Mouse (Mus musculus) liver, embryonic 14.5 days (tissue): Measurements from ENCODE around the gene Ppt2. TPM values are rescaled to one million over a fixed set of nuclear protein-coding genes. Genes with fewer than 3 reads are reported as not detected.

Experiments
- ATAC-seq: fragments of 200-750 bp; cut with Nextera tagmentation; 2 replicates; pipeline ENCODE4 v1.8.0; 2017; ENCODE audit warnings: moderate number of reproducible peaks, mild to moderate bottlenecking, moderate library complexity; ENCODE audit not compliant: insufficient read depth
- DNase-seq, 3 experiments: peaks; one replicate each; pipeline ENCODE4 v3.0.0-alpha.2; 2012 to 2013; ENCODE audit warnings: low read depth in 3 of 3, low spot score in 3 of 3
- H3K27ac ChIP-seq: fragments of 300-500 bp; sonication (generic); 2 replicates; pipeline ENCODE4 v1.5.1; 2014; ENCODE audit warnings: moderate library complexity, mild to moderate bottlenecking, control low read depth, inconsistent platforms
- H3K27me3 ChIP-seq: fragments of 300-500 bp; sonication (generic); 2 replicates; pipeline ENCODE4 v1.6.1; 2014; ENCODE audit warnings: mild to moderate bottlenecking, low read length, moderate library complexity; ENCODE audit not compliant: control insufficient read depth, insufficient read depth
- H3K36me3 ChIP-seq: fragments of 300-500 bp; sonication (generic); replicated peaks from 2 replicates; pipeline ENCODE4 v1.6.1; 2014; ENCODE audit warnings: low read depth; ENCODE audit not compliant: control insufficient read depth, insufficient read depth
- H3K4me1 ChIP-seq, 2 experiments: fragments of 200-500 bp in 1 of 2; fragments of 300-500 bp in 1 of 2; sonication (generic) in 1 of 2; replicated peaks; 2 replicates each; pipeline ENCODE4 v1.6.1; 2012 to 2014; ENCODE audit warnings: antibody characterized with exemption in 1 of 2, inconsistent platforms in 1 of 2, low read length in 1 of 2; ENCODE audit not compliant: control insufficient read depth in 2 of 2, insufficient read depth in 2 of 2
- H3K4me2 ChIP-seq: fragments of 300-500 bp; sonication (generic); 2 replicates; pipeline ENCODE4 v1.6.1; 2014; ENCODE audit warnings: low read depth, mild to moderate bottlenecking, control low read depth, moderate library complexity
- H3K4me3 ChIP-seq, 2 experiments: fragments of 200-500 bp in 1 of 2; fragments of 300-500 bp in 1 of 2; sonication (generic) in 1 of 2; 2 replicates each; pipeline ENCODE4 v1.5.1; 2012 to 2014; ENCODE audit warnings: low read depth in 2 of 2, low read length in 2 of 2, mild to moderate bottlenecking in 2 of 2, control low read depth in 1 of 2, inconsistent platforms in 1 of 2, moderate library complexity in 1 of 2; ENCODE audit not compliant: insufficient read depth in 1 of 2
- H3K9ac ChIP-seq: fragments of 300-500 bp; sonication (generic); replicated peaks from 2 replicates; pipeline ENCODE4 v1.6.1; 2014; ENCODE audit warnings: mild to moderate bottlenecking, control low read depth, moderate library complexity
- H3K9me3 ChIP-seq: fragments of 300-500 bp; sonication (generic); 2 replicates; pipeline ENCODE4 v1.6.1; 2016; ENCODE audit warnings: low read length, mixed read lengths; ENCODE audit not compliant: control insufficient read depth
- CTCF ChIP-seq: IDR thresholded peaks from 2 replicates; pipeline ENCODE4 v1.5.1; 2016; ENCODE audit warnings: antibody characterized with exemption, low read depth, control low read depth
- EP300 ChIP-seq: IDR thresholded peaks from 2 replicates; pipeline ENCODE4 v1.6.1; 2016; ENCODE audit warnings: antibody characterized with exemption, low read depth
- WGBS: fragments of 180-500 bp; shearing (Covaris S2); extraction: QIAGEN DNeasy Blood & Tissue Kit; methylation state at CpG from one replicate; pipeline ENCODE4 v1.1.7; 2014; ENCODE audit not compliant: insufficient replicate concordance; 5-methylcytosine and 5-hydroxymethylcytosine counted together
- polyA plus RNA-seq, 2 experiments: library from polyadenylated mRNA; depleted of rRNA in 1 of 2; stranded (reverse) in 1 of 2; unstranded in 1 of 2; fragments of >200 nt; fragmentation: Nextera tagmentation in 1 of 2; extraction: Ambion mirVana in 1 of 2; gene quantifications; 2 replicates each; pipeline versions ENCODE4 v1.2.1 to v1.2.3; 2012 to 2014

Gene Ppt2
- polyA plus RNA-seq, 2 experiments, result 10.4 to 10.5 TPM

DNA sequence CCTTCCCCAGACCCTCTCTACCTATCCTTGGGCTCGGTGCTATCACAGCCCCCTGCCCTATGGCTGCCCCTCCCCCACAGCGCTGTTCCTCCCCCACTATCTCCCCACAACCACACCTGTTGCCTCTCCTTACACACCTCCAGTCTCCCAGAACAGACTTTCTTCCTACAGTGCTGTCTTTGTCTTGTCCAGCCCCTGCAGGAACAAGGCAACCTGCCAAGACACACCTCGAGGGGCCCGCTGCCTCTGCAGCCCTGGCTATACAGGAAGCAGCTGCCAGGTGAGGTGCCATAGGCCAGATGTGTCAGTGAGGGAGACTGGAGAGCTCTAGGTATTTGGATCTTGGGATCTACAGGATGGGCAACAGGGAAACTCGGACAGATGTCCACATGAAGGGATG lies 51.7 kb downstream of the Ppt2 start:
- no peaks in the 10 kb centered on the region for H3K9me3 ChIP-seq
- TF ChIP-seq CTCF (no peak), EP300 (no peak)
- H3K27ac ChIP-seq, result no peak overlapping the region
- WGBS, result 60% methylated on average over 5 of the region's 5 CpGs
- no peak for DNase-seq
- H3K27me3 ChIP-seq, result no peaks in the 10 kb centered on the region
- ATAC-seq, result no peak
- no peaks in the 10 kb centered on the region for H3K4me1 ChIP-seq
- no peak overlapping the region for H3K4me2 ChIP-seq
- no peaks in the 10 kb centered on the region for H3K36me3 ChIP-seq
- no peak overlapping the region for H3K9ac ChIP-seq
- no peak overlapping the region for H3K4me3 ChIP-seq

DNA sequence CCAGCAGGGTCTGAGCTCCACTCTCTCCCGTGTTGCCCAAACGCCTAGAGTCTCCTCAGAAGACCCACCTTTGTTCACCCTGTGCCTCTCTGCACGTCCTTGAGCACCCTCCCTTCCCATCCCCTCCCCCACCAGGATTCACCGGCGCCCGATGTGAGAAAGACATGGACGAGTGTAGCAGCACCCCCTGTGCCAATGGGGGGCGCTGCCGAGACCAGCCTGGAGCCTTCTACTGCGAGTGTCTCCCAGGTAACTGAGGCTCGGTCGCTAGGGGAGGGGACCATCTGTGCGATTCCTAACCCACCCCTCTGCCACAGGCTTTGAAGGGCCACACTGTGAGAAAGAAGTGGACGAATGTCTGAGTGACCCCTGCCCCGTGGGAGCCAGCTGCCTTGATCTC lies 55.9 kb downstream of the Ppt2 start:
- DNase-seq (no peak), ATAC-seq (no peak)
- H3K4me2 ChIP-seq, result no peak overlapping the region
- no peaks in the 10 kb centered on the region; the same call in 1 of the 2 replicates for H3K27me3 ChIP-seq
- H3K36me3 ChIP-seq, result no peaks in the 10 kb centered on the region
- no peak overlapping the region for H3K27ac ChIP-seq
- no peak overlapping the region for H3K9ac ChIP-seq
- no peaks in the 10 kb centered on the region for H3K9me3 ChIP-seq
- 39% methylated on average over 15 of the region's 15 CpGs for WGBS
- no peaks in the 10 kb centered on the region for H3K4me1 ChIP-seq
- H3K4me3 ChIP-seq, result no peak overlapping the region
- no peak for TF ChIP-seq CTCF
- no peak for TF ChIP-seq EP300

DNA sequence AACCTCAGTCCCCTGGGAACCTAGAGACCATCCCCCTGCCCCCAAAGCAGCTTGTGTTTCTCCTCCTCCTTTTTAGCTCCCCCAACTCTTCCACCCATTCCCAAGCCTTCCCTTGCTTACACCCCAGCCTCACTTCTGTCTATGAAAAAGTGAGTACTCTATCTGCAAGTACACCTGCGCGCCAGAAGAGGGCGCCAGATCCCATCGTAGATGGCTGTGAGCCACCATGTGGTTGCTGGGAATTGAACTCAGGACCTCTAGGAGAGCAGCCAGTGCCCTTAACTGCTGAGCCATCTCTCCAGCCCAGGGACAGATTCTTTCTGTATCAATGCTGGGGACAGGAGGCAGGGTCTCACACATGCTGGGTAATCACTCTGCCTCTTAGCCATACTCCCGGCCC lies 56.4 kb downstream of the Ppt2 start:
- H3K4me2 ChIP-seq, result no peak overlapping the region
- no peak overlapping the region for H3K4me3 ChIP-seq
- ATAC-seq, result no peak
- WGBS, result 17% methylated on average over 5 of the region's 5 CpGs
- no peaks in the 10 kb centered on the region; the same call in 1 of the 2 replicates for H3K27me3 ChIP-seq
- H3K9ac ChIP-seq, result no peak overlapping the region
- H3K9me3 ChIP-seq, result no peaks in the 10 kb centered on the region
- H3K4me1 ChIP-seq, result no peaks in the 10 kb centered on the region
- no peak for DNase-seq
- H3K36me3 ChIP-seq, result no peaks in the 10 kb centered on the region
- H3K27ac ChIP-seq, result no peak overlapping the region
- TF ChIP-seq EP300 (no peak), CTCF (peak; percentile 89)

DNA sequence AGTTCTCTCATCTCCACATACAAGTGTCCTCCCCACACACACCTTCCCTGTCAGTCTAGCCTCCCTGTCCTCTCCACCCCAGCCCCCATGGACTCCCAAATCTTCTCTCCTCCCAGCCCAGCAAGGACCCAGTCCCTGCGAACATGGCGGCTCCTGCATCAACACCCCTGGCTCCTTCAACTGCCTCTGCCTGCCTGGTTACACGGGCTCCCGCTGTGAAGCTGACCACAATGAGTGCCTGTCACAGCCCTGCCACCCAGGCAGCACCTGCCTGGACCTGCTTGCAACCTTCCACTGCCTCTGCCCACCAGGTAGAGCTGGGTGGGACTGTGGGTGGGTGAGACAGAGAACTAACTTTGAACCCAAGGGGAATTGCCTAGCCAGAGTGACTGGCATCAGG lies 58.4 kb downstream of the Ppt2 start:
- Histone ChIP-seq H3K4me3 (no peak overlapping the region), H3K9me3 (no peaks in the 10 kb centered on the region), H3K27me3 (no peaks in the 10 kb centered on the region; the same call in 1 of the 2 replicates), H3K27ac (no peak overlapping the region), H3K9ac (no peak overlapping the region), H3K4me2 (no peak overlapping the region), H3K4me1 (no peaks in the 10 kb centered on the region), H3K36me3 (no peaks in the 10 kb centered on the region)
- WGBS, result 66% methylated on average over 4 of the region's 4 CpGs
- no peak for TF ChIP-seq EP300
- no peak for TF ChIP-seq CTCF
- no peak for DNase-seq
- no peak for ATAC-seq

DNA sequence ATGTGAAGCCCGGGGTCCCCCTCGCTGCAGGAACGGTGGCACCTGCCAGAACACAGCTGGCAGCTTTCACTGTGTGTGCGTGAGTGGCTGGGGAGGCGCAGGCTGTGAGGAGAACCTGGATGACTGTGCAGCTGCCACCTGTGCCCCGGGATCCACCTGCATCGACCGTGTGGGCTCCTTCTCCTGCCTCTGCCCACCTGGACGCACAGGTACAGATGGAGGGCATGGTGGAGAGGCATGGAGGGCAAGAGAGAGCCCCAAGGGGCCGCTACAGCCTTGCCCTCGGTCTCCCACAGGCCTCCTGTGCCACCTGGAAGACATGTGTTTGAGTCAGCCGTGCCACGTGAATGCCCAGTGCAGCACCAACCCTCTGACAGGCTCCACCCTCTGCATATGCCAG lies 59.9 kb downstream of the Ppt2 start:
- no peak overlapping the region for H3K9ac ChIP-seq
- H3K4me3 ChIP-seq, result no peak overlapping the region
- H3K27ac ChIP-seq, result no peak overlapping the region
- WGBS, result 66% methylated on average over 13 of the region's 13 CpGs
- no peaks in the 10 kb centered on the region for H3K36me3 ChIP-seq
- H3K27me3 ChIP-seq, result no peaks in the 10 kb centered on the region; the same call in 1 of the 2 replicates
- no peaks in the 10 kb centered on the region for H3K4me1 ChIP-seq
- TF ChIP-seq CTCF (no peak), EP300 (no peak)
- ATAC-seq (no peak), DNase-seq (no peak)
- H3K4me2 ChIP-seq, result no peak overlapping the region
- no peaks in the 10 kb centered on the region for H3K9me3 ChIP-seq
